Mouse (Mus musculus): ENCODE data around the gene Gm6525.

Gm6525 gene

GRCm38 (mm10) chr3:84157011-84157410, 16.9 kb upstream of the Gm6525 start:
- no peak for TF ChIP-seq GATA4 (IDR thresholded peaks at IDR 0.05; ENCODE audit: insufficient replicate concordance, low read length)

- TF ChIP-seq GATA4 (IDR thresholded peaks at IDR 0.05; ENCODE audit: insufficient replicate concordance, low read length) = no peak
Observed at GRCm38 (mm10) chr3:84157559-84158350, 16.1 kb upstream of the Gm6525 start.

- TF ChIP-seq GATA4 (IDR thresholded peaks at IDR 0.05; ENCODE audit: insufficient replicate concordance, low read length) = no peak
Observed at GRCm38 (mm10) chr3:84165391-84165790, 8.5 kb upstream of the Gm6525 start.

GRCm38 (mm10) chr3:84166073-84166472, 7.8 kb upstream of the Gm6525 start:
- TF ChIP-seq GATA4 (IDR thresholded peaks at IDR 0.05; ENCODE audit: insufficient replicate concordance, low read length) = no peak

- TF ChIP-seq GATA4 (IDR thresholded peaks at IDR 0.05; ENCODE audit: insufficient replicate concordance, low read length) = no peak
Observed at GRCm38 (mm10) chr3:84168943-84169342, 5.0 kb upstream of the Gm6525 start.

GRCm38 (mm10) chr3:84169393-84170005, 4.4 kb upstream of the Gm6525 start:
- TF ChIP-seq GATA4 (IDR thresholded peaks at IDR 0.05; ENCODE audit: insufficient replicate concordance, low read length) = no peak

- TF ChIP-seq GATA4 (IDR thresholded peaks at IDR 0.05; ENCODE audit: insufficient replicate concordance, low read length) = no peak
Observed at GRCm38 (mm10) chr3:84172406-84172805, 1.5 kb upstream of the Gm6525 start.

GRCm38 (mm10) chr3:84175337-84176315, 1.7 kb downstream of the Gm6525 start:
- no peak for TF ChIP-seq GATA4 (IDR thresholded peaks at IDR 0.05; ENCODE audit: insufficient replicate concordance, low read length)

- no peak for TF ChIP-seq GATA4 (IDR thresholded peaks at IDR 0.05; ENCODE audit: insufficient replicate concordance, low read length)
Observed at GRCm38 (mm10) chr3:84177834-84178233, 3.9 kb downstream of the Gm6525 start.

GRCm38 (mm10) chr3:84180304-84180703, 6.4 kb downstream of the Gm6525 start:
- no peak for TF ChIP-seq GATA4 (IDR thresholded peaks at IDR 0.05; ENCODE audit: insufficient replicate concordance, low read length)

- no peak for TF ChIP-seq GATA4 (IDR thresholded peaks at IDR 0.05; ENCODE audit: insufficient replicate concordance, low read length)
Observed at GRCm38 (mm10) chr3:84181102-84181501, 7.2 kb downstream of the Gm6525 start.

- no peak for TF ChIP-seq GATA4 (IDR thresholded peaks at IDR 0.05; ENCODE audit: insufficient replicate concordance, low read length)
Observed at GRCm38 (mm10) chr3:84181717-84182116, 7.8 kb downstream of the Gm6525 start.

- no peak for TF ChIP-seq GATA4 (IDR thresholded peaks at IDR 0.05; ENCODE audit: insufficient replicate concordance, low read length)
Observed at GRCm38 (mm10) chr3:84189629-84190173, 15.8 kb downstream of the Gm6525 start.

- no peak for TF ChIP-seq GATA4 (IDR thresholded peaks at IDR 0.05; ENCODE audit: insufficient replicate concordance, low read length)
Observed at GRCm38 (mm10) chr3:84190513-84191061, 16.7 kb downstream of the Gm6525 start.
